Mouse (Mus musculus) liver, embryonic 11.5 days (tissue): ENCODE measurements around the gene Gm47995. TPM values are rescaled to one million over a fixed set of nuclear protein-coding genes. Genes with fewer than 3 reads are reported as not detected.
"Not testable (repeated sequence)": the region's sequence is repeated elsewhere in the genome, so short reads cannot be mapped to it uniquely, and the experiment has no call there.

Experiments
- ATAC-seq: fragments of 200-750 bp; cut with Nextera tagmentation; replicated peaks from 2 replicates; pipeline ENCODE4 v1.8.0; 2017; ENCODE audit warnings: moderate number of reproducible peaks, mild to moderate bottlenecking, moderate TSS enrichment, moderate library complexity; ENCODE audit not compliant: low FRiP score
- DNase-seq: peaks from one replicate; pipeline ENCODE4 v3.0.0-alpha.2; 2017; ENCODE audit warnings: low spot score
- H3K27ac ChIP-seq: fragments of 300-500 bp; sonication (generic); 2 replicates; pipeline ENCODE4 v1.5.1; 2014; ENCODE audit warnings: mild to moderate bottlenecking, low read depth, low read length, control low read depth
- H3K27me3 ChIP-seq: fragments of 300-500 bp; sonication (generic); replicated peaks from 2 replicates; pipeline ENCODE4 v1.6.1; 2014; ENCODE audit warnings: low read length, mixed read lengths; ENCODE audit not compliant: control insufficient read depth, insufficient read depth
- H3K36me3 ChIP-seq: fragments of 300-500 bp; sonication (generic); 2 replicates; pipeline ENCODE4 v1.6.1; 2014; ENCODE audit warnings: mild to moderate bottlenecking, low read length, moderate library complexity, mixed read lengths; ENCODE audit not compliant: control insufficient read depth, insufficient read depth
- H3K4me1 ChIP-seq: fragments of 300-500 bp; sonication (generic); replicated peaks from 2 replicates; pipeline ENCODE4 v1.6.1; 2014; ENCODE audit warnings: low read length, mixed read lengths; ENCODE audit not compliant: control insufficient read depth, insufficient read depth
- H3K4me2 ChIP-seq: fragments of 300-500 bp; sonication (generic); 2 replicates; pipeline ENCODE4 v1.6.1; 2014; ENCODE audit warnings: mild to moderate bottlenecking, control low read depth, moderate library complexity
- H3K4me3 ChIP-seq: fragments of 300-500 bp; sonication (generic); 2 replicates; pipeline ENCODE4 v1.5.1; 2014; ENCODE audit warnings: low read depth, low read length, control low read depth
- H3K9ac ChIP-seq: fragments of 300-500 bp; sonication (generic); 2 replicates; pipeline ENCODE4 v1.6.1; 2014; ENCODE audit warnings: low read depth, low read length, control low read depth
- H3K9me3 ChIP-seq: fragments of 300-500 bp; sonication (generic); 2 replicates; pipeline ENCODE4 v1.6.1; 2016; ENCODE audit warnings: low read length, inconsistent platforms, mixed read lengths; ENCODE audit not compliant: control insufficient read depth
- WGBS: fragments of 180-500 bp; shearing (Covaris S2); extraction: QIAGEN DNeasy Blood & Tissue Kit; methylation state at CpG from one replicate; pipeline ENCODE4 v1.1.7; 2014; 5-methylcytosine and 5-hydroxymethylcytosine counted together
- polyA plus RNA-seq: library from polyadenylated mRNA; unstranded; fragments of >200 nt; fragmentation: Nextera tagmentation; extraction: Ambion mirVana; gene quantifications from 2 replicates; pipeline ENCODE4 v1.2.1, GENCODE M21; 2014

Gene Gm47995
- polyA plus RNA-seq: 0.36 and 0.52 TPM in 2 replicates

DNA sequence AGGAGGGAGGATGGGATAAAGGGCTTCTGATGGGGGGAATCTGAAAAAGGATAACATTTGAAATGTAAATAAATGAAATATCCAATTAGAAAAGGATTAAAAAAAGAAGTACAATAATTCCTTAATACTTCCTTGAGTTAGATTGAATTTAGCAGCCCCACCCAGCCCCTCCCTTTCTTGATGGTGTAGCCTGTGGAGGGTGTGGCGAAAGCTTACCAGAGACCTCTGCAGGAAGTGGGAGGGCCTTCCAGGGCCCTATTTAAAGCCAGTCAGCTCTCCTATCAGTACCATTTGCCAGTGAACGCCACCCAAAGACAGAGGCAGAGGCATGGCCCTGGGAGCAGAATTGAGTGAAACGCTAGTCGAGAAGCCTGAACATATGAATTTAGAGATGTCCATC lies at the start of gene Gm47995:
Gm47995 (plus strand) TSS at position 329 of the 400 bp plus-strand sequence.
- not testable (repeated sequence) for H3K9ac ChIP-seq, H3K9me3 ChIP-seq, ATAC-seq, H3K27ac ChIP-seq, H3K36me3 ChIP-seq, H3K27me3 ChIP-seq, H3K4me2 ChIP-seq, H3K4me3 ChIP-seq, H3K4me1 ChIP-seq, DNase-seq
- 35% methylated on average over 2 of the region's 4 CpGs for WGBS

DNA sequence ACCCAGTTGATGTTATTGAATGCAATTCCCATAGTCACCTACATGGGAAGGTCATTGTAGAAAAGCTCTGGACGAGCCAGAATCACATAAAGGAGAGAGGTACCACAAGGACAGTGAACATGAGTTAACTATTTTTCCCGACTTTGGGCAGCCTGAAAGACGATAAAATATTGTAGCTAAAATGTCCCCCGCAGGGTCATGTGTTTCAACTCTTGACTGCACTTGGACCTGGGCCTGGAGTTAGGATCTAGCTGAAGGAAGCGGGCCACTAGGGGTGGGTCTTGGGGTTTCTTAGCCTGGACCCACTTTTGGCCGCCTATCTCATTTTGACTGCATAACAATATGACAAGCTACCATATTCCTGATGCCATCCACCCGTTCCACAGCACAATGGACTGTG lies 48.0 kb upstream of the Gm47995 start:
- no peaks in the 10 kb centered on the region for H3K36me3 ChIP-seq
- no peak overlapping the region for H3K9ac ChIP-seq
- H3K27ac ChIP-seq: no peak overlapping the region
- DNase-seq: no peak
- no peaks in the 10 kb centered on the region for H3K27me3 ChIP-seq
- H3K4me3 ChIP-seq: no peak overlapping the region
- no peak for ATAC-seq
- WGBS: 86% methylated on average over 7 of the region's 7 CpGs
- no peak overlapping the region for H3K4me2 ChIP-seq
- no peaks in the 10 kb centered on the region for H3K9me3 ChIP-seq
- no peaks in the 10 kb centered on the region for H3K4me1 ChIP-seq

DNA sequence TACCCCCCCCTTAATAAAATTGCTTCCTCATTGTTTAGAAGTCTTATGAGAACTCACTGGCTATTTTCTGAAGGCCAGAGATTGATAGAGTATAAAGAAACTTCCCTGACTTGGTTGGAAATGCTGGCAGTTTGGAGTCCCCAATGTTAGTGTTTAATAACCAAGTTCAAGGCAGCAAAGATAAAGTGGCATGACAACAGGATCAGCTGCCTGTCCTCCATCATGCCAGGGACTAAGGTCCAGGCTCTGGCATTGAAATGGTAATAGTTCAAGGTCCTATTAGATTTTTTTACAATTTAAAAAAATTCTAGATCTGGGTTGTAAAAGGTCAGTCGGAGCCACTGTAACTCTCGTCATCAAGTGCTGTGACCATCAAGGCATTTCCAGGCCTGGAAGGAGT lies 47.2 kb upstream of the Gm47995 start:
- no peak for ATAC-seq
- no peak overlapping the region for H3K4me2 ChIP-seq
- H3K36me3 ChIP-seq: no peaks in the 10 kb centered on the region
- no peaks in the 10 kb centered on the region for H3K4me1 ChIP-seq
- no peaks in the 10 kb centered on the region for H3K9me3 ChIP-seq
- H3K9ac ChIP-seq: no peak overlapping the region
- H3K27ac ChIP-seq: no peak overlapping the region
- DNase-seq: no peak
- no peak overlapping the region for H3K4me3 ChIP-seq
- 63% methylated on average over 2 of the region's 2 CpGs for WGBS
- no peaks in the 10 kb centered on the region for H3K27me3 ChIP-seq

DNA sequence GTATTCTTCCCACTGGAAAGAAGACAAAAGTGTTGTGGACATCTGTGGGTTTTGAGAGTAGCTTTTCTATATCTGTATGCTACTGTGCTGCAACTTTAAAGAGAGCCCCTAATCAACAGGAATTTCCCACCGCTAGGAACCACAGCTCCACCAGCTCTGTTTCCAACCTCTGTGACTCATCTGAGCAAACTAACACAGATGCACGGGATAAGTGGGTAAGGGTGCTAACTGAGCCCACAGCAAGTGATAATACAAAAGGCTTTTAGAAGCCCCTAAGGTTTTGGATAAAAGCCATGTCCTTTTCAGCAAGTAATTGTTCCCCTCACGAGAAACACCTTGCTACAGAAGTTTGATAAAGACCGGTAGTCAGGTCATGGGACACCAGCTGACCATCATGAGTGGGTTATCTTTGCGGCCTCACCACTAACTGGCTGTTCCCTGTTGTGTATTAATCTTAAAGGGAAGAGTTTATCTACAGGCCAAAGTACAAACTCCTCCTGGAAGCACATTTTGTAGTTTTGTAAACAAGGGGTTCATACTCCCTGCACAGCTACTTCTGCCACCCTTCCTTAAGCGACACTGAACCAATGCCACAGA lies 45.1 kb upstream of the Gm47995 start:
- Histone ChIP-seq H3K36me3 (no peaks in the 10 kb centered on the region), H3K27me3 (no peaks in the 10 kb centered on the region), H3K4me2 (no peak overlapping the region), H3K9me3 (no peaks in the 10 kb centered on the region), H3K4me3 (no peak overlapping the region), H3K4me1 (no peaks in the 10 kb centered on the region), H3K27ac (no peak overlapping the region), H3K9ac (no peak overlapping the region)
- ATAC-seq: no peak
- WGBS: 71% methylated on average over 6 of the region's 6 CpGs
- no peak for DNase-seq

DNA sequence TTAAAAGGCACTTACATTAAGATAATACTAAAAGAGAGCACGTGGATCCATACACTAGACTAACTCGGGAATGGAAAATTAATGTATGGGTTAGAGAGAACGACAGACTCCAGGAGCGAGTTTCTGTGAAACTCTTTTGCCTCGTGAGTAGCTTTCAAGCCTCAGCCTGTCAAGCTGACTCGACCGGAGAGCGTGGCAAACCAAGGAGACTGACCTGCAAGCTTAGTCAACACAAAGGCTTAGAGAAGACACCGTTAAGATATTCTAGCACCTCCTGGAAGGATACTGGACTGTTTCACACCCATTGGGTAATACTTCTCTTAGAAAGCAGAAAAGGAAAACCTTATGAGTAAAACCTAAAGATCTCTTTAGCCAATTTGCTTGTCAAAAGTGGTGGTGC lies 44.1 kb upstream of the Gm47995 start:
- H3K36me3 ChIP-seq, H3K27me3 ChIP-seq, H3K9me3 ChIP-seq, H3K4me1 ChIP-seq, H3K9ac ChIP-seq, H3K27ac ChIP-seq, DNase-seq, ATAC-seq, H3K4me2 ChIP-seq, H3K4me3 ChIP-seq: not testable (repeated sequence)
- 90% methylated on average over 9 of the region's 9 CpGs for WGBS

DNA sequence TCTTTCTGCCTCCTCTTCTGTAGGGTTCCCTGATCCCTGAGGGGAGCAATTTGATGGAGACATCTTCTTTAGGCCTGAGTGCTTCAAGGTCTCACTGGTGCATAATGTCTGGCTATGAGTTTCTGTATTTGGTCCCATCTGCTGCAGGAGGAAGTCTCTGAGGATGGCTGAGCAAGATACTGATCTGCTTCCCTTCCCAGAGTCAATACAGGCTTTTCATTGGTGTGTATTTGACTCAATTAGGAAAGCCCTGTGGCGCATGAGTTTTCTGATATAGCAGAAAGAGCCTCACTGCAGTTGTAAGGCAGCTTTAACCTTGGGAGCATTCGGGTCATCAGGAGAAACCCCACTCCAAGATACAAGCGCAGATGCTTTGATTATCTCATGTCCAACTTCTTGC lies 42.1 kb upstream of the Gm47995 start:
- 73% methylated on average over 3 of the region's 3 CpGs for WGBS
- Histone ChIP-seq H3K4me3 (no peak overlapping the region), H3K4me1 (no peaks in the 10 kb centered on the region), H3K9ac (no peak overlapping the region), H3K27ac (no peak overlapping the region), H3K27me3 (no peaks in the 10 kb centered on the region), H3K36me3 (no peaks in the 10 kb centered on the region), H3K9me3 (no peaks in the 10 kb centered on the region), H3K4me2 (no peak overlapping the region)
- ATAC-seq (no peak), DNase-seq (no peak)

DNA sequence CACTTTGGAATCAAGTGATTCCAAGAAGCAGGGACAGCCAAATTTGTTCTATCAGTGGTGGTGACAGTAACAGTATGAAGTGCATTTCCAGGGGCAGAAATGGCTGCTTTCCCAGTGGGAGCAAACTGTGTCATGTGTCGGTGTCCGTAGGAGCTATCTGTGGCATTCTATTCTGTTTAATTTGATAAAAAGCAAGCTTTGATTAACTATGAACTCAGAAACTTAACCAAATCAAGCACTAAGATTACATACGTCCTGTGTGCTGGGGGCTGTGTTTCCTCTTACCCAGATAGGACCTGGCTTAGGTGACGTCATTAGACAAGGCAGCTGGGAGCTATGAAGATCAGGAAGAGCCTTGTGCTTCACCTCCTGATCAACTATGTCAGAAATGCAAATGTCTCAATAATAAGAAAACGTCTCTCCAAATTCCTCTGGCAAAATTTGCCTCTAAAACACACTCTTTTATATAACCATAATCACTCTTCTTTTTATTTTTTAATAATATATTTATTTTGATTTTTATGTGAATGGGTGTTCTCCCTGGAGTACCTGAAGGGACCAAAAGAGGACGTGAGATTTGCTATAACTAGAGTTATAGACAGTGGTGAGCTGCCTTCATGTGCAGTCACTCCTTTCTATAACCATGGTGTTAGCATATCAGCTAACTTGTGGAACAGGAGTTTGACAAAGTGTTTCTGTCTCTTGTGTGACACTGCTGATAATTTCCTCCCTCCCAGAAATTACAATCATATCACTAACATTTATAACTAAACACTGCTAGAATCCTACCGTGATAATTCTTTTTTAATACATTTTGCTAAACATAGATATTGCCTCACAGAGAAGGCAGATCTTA lies 41.2 kb upstream of the Gm47995 start:
- H3K4me3 ChIP-seq: no peak overlapping the region
- no peak overlapping the region for H3K27ac ChIP-seq
- peak; percentile 72 for ATAC-seq
- DNase-seq: no peak
- H3K9ac ChIP-seq: no peak overlapping the region
- H3K4me2 ChIP-seq: no peak overlapping the region
- no peaks in the 10 kb centered on the region for H3K4me1 ChIP-seq
- H3K27me3 ChIP-seq: no peaks in the 10 kb centered on the region
- no peaks in the 10 kb centered on the region for H3K36me3 ChIP-seq
- H3K9me3 ChIP-seq: no peaks in the 10 kb centered on the region
- 48% methylated on average over 7 of the region's 7 CpGs for WGBS

DNA sequence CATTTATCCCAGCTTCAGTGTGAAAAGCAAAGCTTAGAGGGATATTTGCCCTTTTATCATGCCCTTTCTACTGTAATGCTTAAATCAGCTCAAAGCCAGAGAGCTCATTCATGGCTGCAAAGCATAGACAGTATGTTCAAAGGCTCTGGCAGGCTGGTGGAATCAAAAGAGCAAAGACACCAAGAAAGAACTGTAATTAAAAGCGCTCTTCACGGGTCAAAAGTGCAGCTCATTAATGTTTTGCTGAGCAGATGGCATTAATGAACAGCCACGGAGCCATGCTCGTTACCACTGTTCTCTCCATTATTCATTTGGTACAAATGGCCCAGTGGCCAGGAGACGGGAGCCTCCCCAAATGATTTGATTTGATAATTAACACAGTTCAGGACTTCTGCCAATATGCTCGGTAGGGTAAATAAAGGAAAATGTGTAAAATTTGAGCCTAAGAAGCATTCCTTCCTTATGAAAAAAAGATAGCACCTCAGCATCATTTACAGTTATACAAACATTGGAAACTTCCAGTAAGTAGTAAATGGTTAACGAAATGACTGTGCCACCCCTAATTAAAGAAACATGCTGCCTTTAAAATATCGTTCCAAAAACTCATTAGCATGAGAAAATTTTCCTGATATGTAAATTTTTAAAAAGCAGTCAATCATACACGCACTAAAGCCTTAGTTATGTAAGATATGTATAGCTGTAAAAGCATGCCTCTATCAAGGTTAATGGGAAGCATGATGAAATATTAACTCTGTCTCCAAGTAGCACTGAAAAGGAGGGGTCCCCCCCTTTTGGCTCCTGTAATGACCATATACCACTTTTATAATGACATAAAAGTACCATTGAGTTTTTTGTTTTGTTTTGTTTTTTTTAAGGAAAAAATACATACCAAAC lies 40.0 kb upstream of the Gm47995 start:
- ATAC-seq: no peak
- H3K27me3 ChIP-seq: no peaks in the 10 kb centered on the region
- H3K4me1 ChIP-seq: no peaks in the 10 kb centered on the region
- no peak overlapping the region for H3K27ac ChIP-seq
- H3K4me2 ChIP-seq: no peak overlapping the region
- no peak overlapping the region for H3K9ac ChIP-seq
- 81% methylated on average over 9 of the region's 9 CpGs for WGBS
- no peaks in the 10 kb centered on the region for H3K9me3 ChIP-seq
- no peak overlapping the region for H3K4me3 ChIP-seq
- no peaks in the 10 kb centered on the region for H3K36me3 ChIP-seq
- DNase-seq: no peak
